Mouse (Mus musculus): ENCODE data around the gene Tnfsfm13. TPM values are rescaled to one million over a fixed set of nuclear protein-coding genes. Genes with fewer than 3 reads are reported as not detected.
A peak's percentile ranks its signal among the peaks of the same experiment; 100 is the strongest.

Gene Tnfsfm13
- polyA plus RNA-seq, 1 experiment from 2014 or later: 4.6 TPM

DNA sequence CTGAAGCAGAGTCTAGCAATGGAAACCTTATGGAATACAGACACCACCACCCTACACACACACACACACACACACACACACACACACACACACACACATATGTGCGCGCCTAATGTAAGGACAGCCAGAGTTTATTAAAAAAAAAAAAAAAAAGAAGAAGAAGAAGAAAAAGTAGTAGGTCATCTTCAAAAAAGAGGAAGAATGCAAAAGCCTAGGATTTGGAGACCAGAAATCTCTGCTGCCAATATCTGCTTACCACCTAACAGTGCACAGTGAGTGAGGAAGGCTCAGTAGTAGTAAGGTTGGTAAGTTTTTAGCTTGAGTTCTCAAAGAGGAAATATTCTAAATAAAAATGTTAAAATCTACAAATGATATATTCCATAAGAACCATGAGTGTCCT is 16.8 kb downstream of the Tnfsfm13 start:
- 100% methylated on average over 2 of the region's 2 CpGs for WGBS
- peaks cover 62% of the 10 kb centered on the region for H3K36me3 ChIP-seq (ENCODE audit: control insufficient read depth, insufficient read depth, low read length)

DNA sequence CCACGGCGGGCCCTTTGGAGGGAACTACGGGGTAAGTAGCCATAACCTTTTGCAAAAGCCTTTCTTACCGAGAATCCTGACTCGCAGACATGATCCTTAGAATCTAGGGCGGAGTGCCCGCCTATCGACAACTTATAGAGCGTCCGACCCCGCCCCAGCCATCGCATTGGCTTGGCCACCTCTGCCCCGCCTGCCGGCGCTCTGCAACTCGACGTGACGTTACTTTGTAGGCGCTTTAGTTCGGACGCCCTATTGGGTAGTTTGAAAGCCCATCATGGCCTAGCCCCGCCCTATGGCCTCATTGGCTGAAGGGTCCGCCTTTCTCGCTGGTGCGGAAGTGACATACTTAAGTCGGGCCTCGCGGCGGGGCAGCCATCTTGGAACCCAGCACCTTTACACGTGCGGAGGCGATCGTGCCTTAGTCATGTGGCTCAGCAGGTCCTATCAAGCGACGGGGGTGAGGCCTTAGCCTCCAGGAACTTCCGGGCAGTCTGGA is 23.6 kb downstream of the Tnfsfm13 start, which contains the start of gene Eif4a1:
Gene Eif4a1, minus strand, starts transcription at position 213 of the 496 bp plus-strand sequence.
- ATAC-seq (ENCODE audit: low FRiP score, low TSS enrichment): peak; percentile 98
- H3K4me2 ChIP-seq (replicated peaks; ENCODE audit: low read depth, low read length): peak within 1 kb of the TSS; percentile 65
- under 1% methylated on average over 36 of the region's 36 CpGs for whole genome bisulfite sequencing
- H3K27me3 ChIP-seq (ENCODE audit: control insufficient read depth, insufficient read depth, low read length): no peaks in the 10 kb centered on the region
- peak within 1 kb of the TSS; percentile 100 for H3K9ac ChIP-seq (ENCODE audit: low read depth, low read length)
- H3K36me3 ChIP-seq (ENCODE audit: control insufficient read depth, insufficient read depth, low read length): peaks cover 78% of the 10 kb centered on the region
- H3K4me3 ChIP-seq (ENCODE audit: low read length): peak within 1 kb of the TSS; percentile 100
- H3K27ac ChIP-seq (ENCODE audit: low read depth, low read length): peak within 1 kb of the TSS; percentile 97
- H3K4me1 ChIP-seq (ENCODE audit: control insufficient read depth, insufficient read depth, low read length): peaks cover 9% of the 10 kb centered on the region; the same call in 1 of the 2 replicates
- H3K9me3 ChIP-seq (ENCODE audit: control insufficient read depth, low read length): no peaks in the 10 kb centered on the region

More for the DNA sequence above, 16.8 kb downstream of the Tnfsfm13 start:
- H3K4me1 ChIP-seq (ENCODE audit: control insufficient read depth, insufficient read depth, low read length): peaks cover 12% of the 10 kb centered on the region; the same call in 1 of the 2 replicates
- H3K9ac ChIP-seq (ENCODE audit: low read depth, low read length): no peak overlapping the region
- H3K4me2 ChIP-seq (replicated peaks; ENCODE audit: low read depth, low read length): no peak overlapping the region
- H3K4me3 ChIP-seq (ENCODE audit: low read length): no peak overlapping the region
- ATAC-seq (ENCODE audit: low FRiP score, low TSS enrichment): no peak
- H3K9me3 ChIP-seq (ENCODE audit: control insufficient read depth, low read length): no peaks in the 10 kb centered on the region
- no peaks in the 10 kb centered on the region for H3K27me3 ChIP-seq (ENCODE audit: control insufficient read depth, insufficient read depth, low read length)
- no peak overlapping the region for H3K27ac ChIP-seq (ENCODE audit: low read depth, low read length)

DNA sequence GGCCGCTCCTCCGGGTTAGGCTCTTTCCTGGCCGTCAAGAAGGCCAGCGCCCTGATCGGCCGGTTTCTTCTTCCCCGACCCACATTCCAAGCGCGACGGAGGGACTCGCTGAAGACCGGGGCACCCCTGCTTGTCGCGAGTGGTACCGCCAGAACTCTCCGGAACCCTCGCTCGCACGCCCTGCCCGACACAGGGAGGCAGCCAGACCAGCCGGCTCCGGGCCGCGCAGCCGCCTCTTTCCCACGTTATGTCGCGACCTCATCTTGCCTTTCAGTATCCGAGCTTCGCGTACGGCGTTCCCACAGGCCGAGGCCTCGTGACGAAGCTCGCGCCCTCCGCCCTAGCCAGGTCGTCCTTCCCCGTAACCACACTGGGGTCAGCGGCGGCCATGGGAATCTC is 24.2 kb downstream of the Tnfsfm13 start:
- under 1% methylated on average over 38 of the region's 43 CpGs for WGBS
- ATAC-seq (ENCODE audit: low FRiP score, low TSS enrichment): peak; percentile 13
- H3K4me3 ChIP-seq (ENCODE audit: low read length): peak overlapping the region; percentile 100

GRCm38 (mm10) chr11:69670786-69671725 is 24.8 kb downstream of the Tnfsfm13 start:
- Histone ChIP-seq H3K4me2 (replicated peaks; ENCODE audit: low read depth, low read length) (peak overlapping the region; percentile 65), H3K9ac (ENCODE audit: low read depth, low read length) (peak overlapping the region; percentile 100), H3K9me3 (ENCODE audit: control insufficient read depth, low read length) (no peaks in the 10 kb centered on the region), H3K4me3 (ENCODE audit: low read length) (peak overlapping the region; percentile 100), H3K27me3 (ENCODE audit: control insufficient read depth, insufficient read depth, low read length) (no peaks in the 10 kb centered on the region), H3K36me3 (ENCODE audit: control insufficient read depth, insufficient read depth, low read length) (peaks cover 73% of the 10 kb centered on the region), H3K4me1 (ENCODE audit: control insufficient read depth, insufficient read depth, low read length) (peaks cover 9% of the 10 kb centered on the region; the same call in 1 of the 2 replicates), H3K27ac (ENCODE audit: low read depth, low read length) (peak overlapping the region; percentile 97)
- 2% methylated on average over 54 of the region's 61 CpGs for WGBS
- ATAC-seq (ENCODE audit: low FRiP score, low TSS enrichment): peak; percentile 73

More for the DNA sequence above, 24.2 kb downstream of the Tnfsfm13 start:
- H3K36me3 ChIP-seq (ENCODE audit: control insufficient read depth, insufficient read depth, low read length): peaks cover 73% of the 10 kb centered on the region
- peak overlapping the region; percentile 97 for H3K27ac ChIP-seq (ENCODE audit: low read depth, low read length)
- peaks cover 9% of the 10 kb centered on the region; the same call in 1 of the 2 replicates for H3K4me1 ChIP-seq (ENCODE audit: control insufficient read depth, insufficient read depth, low read length)
- H3K9ac ChIP-seq (ENCODE audit: low read depth, low read length): peak overlapping the region; percentile 100
- no peaks in the 10 kb centered on the region for H3K9me3 ChIP-seq (ENCODE audit: control insufficient read depth, low read length)
- H3K4me2 ChIP-seq (replicated peaks; ENCODE audit: low read depth, low read length): peak overlapping the region; percentile 65
- H3K27me3 ChIP-seq (ENCODE audit: control insufficient read depth, insufficient read depth, low read length): no peaks in the 10 kb centered on the region

DNA sequence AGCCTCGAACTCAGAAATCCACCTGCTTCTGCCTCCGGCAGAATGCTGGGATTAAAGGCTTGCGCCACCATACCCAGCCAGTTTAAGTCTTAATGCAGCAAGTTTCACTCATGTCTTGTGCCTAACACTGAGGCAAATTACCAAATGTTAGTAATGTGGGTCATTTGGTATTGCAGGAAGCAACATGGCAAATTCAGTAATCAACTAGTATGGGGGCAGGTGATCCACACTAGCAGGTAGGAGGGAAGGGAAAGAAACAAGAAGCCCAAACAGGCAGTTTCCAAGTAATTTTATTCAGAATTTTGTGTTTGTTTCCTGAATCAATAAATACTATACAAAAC is 29.3 kb downstream of the Tnfsfm13 start:
- WGBS: 89% methylated on average over 3 of the region's 3 CpGs
- Histone ChIP-seq H3K4me3 (ENCODE audit: low read length) (no peak overlapping the region), H3K4me2 (replicated peaks; ENCODE audit: low read depth, low read length) (no peak overlapping the region), H3K27me3 (ENCODE audit: control insufficient read depth, insufficient read depth, low read length) (no peaks in the 10 kb centered on the region), H3K36me3 (ENCODE audit: control insufficient read depth, insufficient read depth, low read length) (peaks cover 65% of the 10 kb centered on the region), H3K4me1 (ENCODE audit: control insufficient read depth, insufficient read depth, low read length) (peaks cover 10% of the 10 kb centered on the region; the same call in 1 of the 2 replicates), H3K9me3 (ENCODE audit: control insufficient read depth, low read length) (no peaks in the 10 kb centered on the region), H3K9ac (ENCODE audit: low read depth, low read length) (no peak overlapping the region), H3K27ac (ENCODE audit: low read depth, low read length) (no peak overlapping the region)
- ATAC-seq (ENCODE audit: low FRiP score, low TSS enrichment): no peak

DNA sequence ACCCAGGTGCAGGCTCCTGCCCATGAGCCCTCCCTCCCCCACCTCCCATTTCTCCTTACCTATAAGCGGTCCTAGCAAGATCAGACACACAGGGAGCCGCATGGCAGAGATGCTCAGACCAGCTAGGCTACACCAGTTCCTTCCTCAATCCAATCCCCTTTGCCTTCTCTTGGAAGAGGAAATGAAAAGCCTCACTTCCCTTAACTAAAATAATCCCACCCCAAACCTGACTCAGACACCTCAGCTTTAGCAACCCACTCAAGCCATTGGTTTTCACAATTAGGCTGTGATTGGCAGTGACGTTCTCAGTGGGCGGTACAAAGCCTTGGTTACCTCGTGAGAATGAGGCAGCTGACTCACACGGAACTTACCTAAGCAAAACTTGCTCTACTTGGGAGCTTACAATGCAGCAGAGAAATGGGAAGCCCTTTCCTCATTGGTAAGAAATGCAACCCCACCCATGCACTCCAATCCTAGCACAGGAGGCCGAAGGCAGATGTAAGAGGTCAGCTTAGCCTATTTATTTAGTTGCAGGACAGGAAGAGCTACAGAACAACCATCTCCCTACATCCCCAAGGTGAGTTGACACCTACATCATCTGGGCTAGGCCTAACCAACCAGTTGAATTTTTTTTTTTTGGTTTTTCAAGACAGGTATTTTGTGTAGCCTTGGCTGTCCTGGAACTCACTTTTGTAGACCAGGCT is 29.8 kb downstream of the Tnfsfm13 start, which contains the start of gene Cd68:
Gene Cd68, minus strand, starts transcription at position 193 of the 704 bp plus-strand sequence.
- no peak for ATAC-seq (ENCODE audit: low FRiP score, low TSS enrichment)
- H3K4me3 ChIP-seq (ENCODE audit: low read length): no peak within 1 kb of the TSS

DNA sequence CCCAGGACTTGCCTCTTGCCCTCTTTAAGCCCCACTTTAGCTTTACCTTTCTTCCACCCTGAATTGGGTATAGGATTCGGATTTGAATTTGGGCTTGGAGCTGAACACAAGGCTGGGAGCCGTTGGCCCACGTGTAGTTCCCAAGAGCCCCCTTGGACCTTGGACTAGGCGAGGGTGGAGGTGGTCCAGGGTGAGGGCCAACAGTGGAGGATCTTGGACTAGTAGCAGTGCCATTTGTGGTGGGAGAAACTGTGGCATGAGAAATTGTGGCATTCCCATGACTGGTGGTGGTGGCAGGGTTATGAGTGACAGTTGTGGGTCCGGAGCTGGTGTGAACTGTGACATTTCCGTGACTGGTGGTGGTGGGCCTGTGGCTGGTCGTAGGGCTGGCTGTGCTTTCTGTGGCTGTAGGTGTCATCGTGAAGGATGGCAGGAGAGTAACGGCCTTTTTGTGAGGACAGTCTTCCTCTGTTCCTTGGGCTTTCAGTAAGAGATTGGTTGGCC is 30.4 kb downstream of the Tnfsfm13 start:
- no peak overlapping the region for H3K4me3 ChIP-seq (ENCODE audit: low read length)
- no peak overlapping the region for H3K4me2 ChIP-seq (replicated peaks; ENCODE audit: low read depth, low read length)
- no peaks in the 10 kb centered on the region for H3K27me3 ChIP-seq (ENCODE audit: control insufficient read depth, insufficient read depth, low read length)
- no peak for ATAC-seq (ENCODE audit: low FRiP score, low TSS enrichment)
- no peak overlapping the region for H3K9ac ChIP-seq (ENCODE audit: low read depth, low read length)
- H3K4me1 ChIP-seq (ENCODE audit: control insufficient read depth, insufficient read depth, low read length): peaks cover 10% of the 10 kb centered on the region; the same call in 1 of the 2 replicates
- H3K36me3 ChIP-seq (ENCODE audit: control insufficient read depth, insufficient read depth, low read length): peaks cover 62% of the 10 kb centered on the region
- H3K9me3 ChIP-seq (ENCODE audit: control insufficient read depth, low read length): no peaks in the 10 kb centered on the region
- H3K27ac ChIP-seq (ENCODE audit: low read depth, low read length): no peak overlapping the region; the same call in 1 of the 2 replicates
- 75% methylated on average over 9 of the region's 9 CpGs for WGBS

More for the DNA sequence above, 29.8 kb downstream of the Tnfsfm13 start, which contains the start of gene Cd68:
- 40% methylated on average over 7 of the region's 7 CpGs for WGBS
- peaks cover 10% of the 10 kb centered on the region; the same call in 1 of the 2 replicates for H3K4me1 ChIP-seq (ENCODE audit: control insufficient read depth, insufficient read depth, low read length)
- no peak within 1 kb of the TSS for H3K4me2 ChIP-seq (replicated peaks; ENCODE audit: low read depth, low read length)
- H3K9ac ChIP-seq (ENCODE audit: low read depth, low read length): no peak within 1 kb of the TSS; the same call in 1 of the 2 replicates
- H3K27ac ChIP-seq (ENCODE audit: low read depth, low read length): no peak within 1 kb of the TSS; the same call in 1 of the 2 replicates
- no peaks in the 10 kb centered on the region for H3K27me3 ChIP-seq (ENCODE audit: control insufficient read depth, insufficient read depth, low read length)
- peaks cover 65% of the 10 kb centered on the region for H3K36me3 ChIP-seq (ENCODE audit: control insufficient read depth, insufficient read depth, low read length)
- no peaks in the 10 kb centered on the region for H3K9me3 ChIP-seq (ENCODE audit: control insufficient read depth, low read length)

- ATAC-seq (ENCODE audit: low FRiP score, low TSS enrichment): no peak
- Histone ChIP-seq H3K4me2 (replicated peaks; ENCODE audit: low read depth, low read length) (no peak overlapping the region), H3K9me3 (ENCODE audit: control insufficient read depth, low read length) (no peaks in the 10 kb centered on the region), H3K9ac (ENCODE audit: low read depth, low read length) (no peak overlapping the region; the same call in 1 of the 2 replicates), H3K36me3 (ENCODE audit: control insufficient read depth, insufficient read depth, low read length) (peaks cover 55% of the 10 kb centered on the region), H3K27me3 (ENCODE audit: control insufficient read depth, insufficient read depth, low read length) (no peaks in the 10 kb centered on the region), H3K27ac (ENCODE audit: low read depth, low read length) (no peak overlapping the region), H3K4me1 (ENCODE audit: control insufficient read depth, insufficient read depth, low read length) (peaks cover 8% of the 10 kb centered on the region; the same call in 1 of the 2 replicates), H3K4me3 (ENCODE audit: low read length) (no peak overlapping the region)
- 93% methylated on average over 7 of the region's 7 CpGs for WGBS
Observed at GRCm38 (mm10) chr11:69664841-69665240, 31.1 kb downstream of the Tnfsfm13 start.
